Mouse (Mus musculus): ENCODE results near the gene Hgf. TPM values are rescaled to one million over a fixed set of nuclear protein-coding genes. Genes with fewer than 3 reads are reported as not detected.
A peak's percentile ranks its signal among the peaks of the same experiment; 100 is the strongest.

Hgf gene
- 3.8 and 5.1 TPM in 2 replicates for polyA plus RNA-seq (2012; rRNA removed)

- peak in 1 of 2 experiments; percentile 28 for DNase-seq (ENCODE audit: extremely low spot score in 1 of 2, low spot score in 1 of 2)
These were observed at the start of gene Hgf for GRCm38 (mm10) chr5:16553304-16554047. Gene Hgf, plus strand, starts transcription at chr5:16553495.

- peak in 1 of 2 experiments; percentile 2 for DNase-seq (ENCODE audit: extremely low spot score in 1 of 2, low spot score in 1 of 2)
These were observed 46.5 kb upstream of the Hgf start for GRCm38 (mm10) chr5:16506702-16507350.

- DNase-seq (ENCODE audit: extremely low spot score in 1 of 2, low spot score in 1 of 2): no peak
These were observed 21.5 kb upstream of the Hgf start for GRCm38 (mm10) chr5:16531619-16532277.

GRCm38 (mm10) chr5:16538067-16538466 is 15.2 kb upstream of the Hgf start:
- no peak for DNase-seq (ENCODE audit: extremely low spot score in 1 of 2, low spot score in 1 of 2)

- no peak for DNase-seq (ENCODE audit: extremely low spot score in 1 of 2, low spot score in 1 of 2)
These were observed 11.7 kb upstream of the Hgf start for GRCm38 (mm10) chr5:16541561-16542116.

GRCm38 (mm10) chr5:16547490-16547889 is 5.8 kb upstream of the Hgf start:
- DNase-seq (ENCODE audit: extremely low spot score in 1 of 2, low spot score in 1 of 2): no peak

- no peak for DNase-seq (ENCODE audit: extremely low spot score in 1 of 2, low spot score in 1 of 2)
These were observed 648 bp upstream of the Hgf start for GRCm38 (mm10) chr5:16552647-16553046.

- DNase-seq (ENCODE audit: extremely low spot score in 1 of 2, low spot score in 1 of 2): no peak
These were observed 7.0 kb downstream of the Hgf start for GRCm38 (mm10) chr5:16560247-16560646.

GRCm38 (mm10) chr5:16568997-16569396 is 15.7 kb downstream of the Hgf start:
- DNase-seq (ENCODE audit: extremely low spot score in 1 of 2, low spot score in 1 of 2): no peak

- DNase-seq (ENCODE audit: extremely low spot score in 1 of 2, low spot score in 1 of 2): no peak
These were observed 24.8 kb downstream of the Hgf start for GRCm38 (mm10) chr5:16577882-16578742.

- DNase-seq (ENCODE audit: extremely low spot score in 1 of 2, low spot score in 1 of 2): no peak
These were observed 42.4 kb downstream of the Hgf start for GRCm38 (mm10) chr5:16595699-16596098.

- DNase-seq (ENCODE audit: extremely low spot score in 1 of 2, low spot score in 1 of 2): no peak
These were observed 44.7 kb downstream of the Hgf start for GRCm38 (mm10) chr5:16597996-16598395.

- DNase-seq (ENCODE audit: extremely low spot score in 1 of 2, low spot score in 1 of 2): peak in 1 of 2 experiments; percentile 9
These were observed 48.2 kb downstream of the Hgf start for GRCm38 (mm10) chr5:16601463-16601862.

GRCm38 (mm10) chr5:16632996-16633395 is 79.7 kb downstream of the Hgf start:
- no peak for DNase-seq (ENCODE audit: extremely low spot score in 1 of 2, low spot score in 1 of 2)

GRCm38 (mm10) chr5:16646417-16646816 is 93.1 kb downstream of the Hgf start:
- DNase-seq (ENCODE audit: extremely low spot score in 1 of 2, low spot score in 1 of 2): no peak

GRCm38 (mm10) chr5:16647701-16648100 is 94.4 kb downstream of the Hgf start:
- DNase-seq (ENCODE audit: extremely low spot score in 1 of 2, low spot score in 1 of 2): no peak

GRCm38 (mm10) chr5:16650240-16650639 is 96.9 kb downstream of the Hgf start:
- no peak for DNase-seq (ENCODE audit: extremely low spot score in 1 of 2, low spot score in 1 of 2)

GRCm38 (mm10) chr5:16654022-16654421 is 100.7 kb downstream of the Hgf start:
- no peak for DNase-seq (ENCODE audit: extremely low spot score in 1 of 2, low spot score in 1 of 2)
